Mouse (Mus musculus): ENCODE data around the gene Mllt11.

DNA sequence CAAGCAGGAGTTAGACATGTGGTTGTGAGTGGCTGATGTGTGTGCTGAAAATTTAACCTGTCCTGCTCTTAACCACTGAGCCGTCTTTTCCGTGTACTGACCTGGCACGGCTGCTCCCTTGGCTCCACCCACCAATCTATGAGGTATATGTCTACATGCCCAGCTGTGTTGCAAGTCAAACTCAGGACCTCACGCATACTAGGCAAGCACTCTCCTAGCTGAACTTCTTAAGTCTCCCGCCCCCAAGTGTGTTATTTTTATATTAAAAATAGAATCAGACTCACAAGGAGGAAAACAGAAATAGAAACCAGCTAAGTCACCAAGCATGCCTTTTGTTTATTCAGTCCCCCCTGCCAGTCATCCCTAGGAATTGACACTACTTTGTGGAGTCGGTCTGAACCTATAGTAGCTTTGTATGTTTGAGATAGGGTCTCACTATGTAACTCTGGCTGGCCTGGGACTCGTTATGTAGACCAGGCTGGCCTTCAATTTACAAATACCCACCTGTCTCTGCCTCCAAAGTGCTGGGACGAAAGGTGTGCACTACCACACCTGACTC is 5.6 kb upstream of the Mllt11 start:
- TF ChIP-seq POLR2A (IDR thresholded peaks at IDR 0.05; ENCODE audit: extremely low read depth, insufficient read depth, low read length) = no peak
- no peak for TF ChIP-seq CTCF (IDR thresholded peaks at IDR 0.05; ENCODE audit: extremely low read depth, insufficient read depth, low read length)
